Mouse (Mus musculus) cerebellum, adult 9-10 months (tissue): ENCODE results near the gene Mecom.
A peak's percentile ranks its signal among the peaks of the same experiment; 100 is the strongest.

Experiments
- DNase-seq: peaks from one replicate; pipeline ENCODE4 v3.0.0; 2022

Gene Mecom

DNA sequence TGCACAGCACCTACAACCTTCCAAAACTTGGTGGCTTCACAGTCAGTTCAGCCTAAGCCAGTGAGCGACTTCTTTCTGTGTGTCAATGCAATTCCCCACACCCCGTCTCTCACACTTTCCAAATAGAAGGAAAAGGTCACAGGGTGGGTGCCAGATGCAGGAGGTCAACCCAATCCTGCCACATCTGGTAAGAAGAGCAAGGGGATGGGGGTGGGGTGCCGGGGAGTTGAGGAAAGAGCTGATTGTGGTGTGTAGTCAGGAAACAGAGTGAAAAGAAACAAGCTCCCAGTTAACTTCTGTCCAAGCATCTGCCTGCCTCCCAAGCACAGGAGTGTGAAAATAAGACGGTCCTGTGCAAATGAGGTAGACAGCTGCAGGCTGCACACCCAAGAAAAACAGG is 408.1 kb downstream of the Mecom start:
- no peak for DNase-seq

DNA sequence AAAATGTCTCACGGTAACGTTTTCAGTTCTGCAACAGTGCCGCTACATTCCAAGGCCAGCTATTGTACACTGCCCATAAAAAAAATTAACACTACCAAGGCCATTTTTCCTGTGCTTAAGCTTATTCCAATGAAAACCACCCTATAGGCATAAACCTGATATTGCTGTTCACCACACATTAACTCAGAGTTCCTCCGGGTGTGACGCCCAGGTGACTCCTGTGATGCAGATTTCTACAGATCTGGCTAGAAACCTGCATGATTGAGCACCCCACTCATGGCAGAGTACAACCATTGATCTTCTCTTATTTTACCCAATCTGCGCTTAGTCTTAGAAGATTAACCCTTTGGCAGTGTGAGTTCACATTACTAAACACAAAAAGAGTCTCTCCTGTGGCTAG is 409.2 kb downstream of the Mecom start:
- no peak for DNase-seq

DNA sequence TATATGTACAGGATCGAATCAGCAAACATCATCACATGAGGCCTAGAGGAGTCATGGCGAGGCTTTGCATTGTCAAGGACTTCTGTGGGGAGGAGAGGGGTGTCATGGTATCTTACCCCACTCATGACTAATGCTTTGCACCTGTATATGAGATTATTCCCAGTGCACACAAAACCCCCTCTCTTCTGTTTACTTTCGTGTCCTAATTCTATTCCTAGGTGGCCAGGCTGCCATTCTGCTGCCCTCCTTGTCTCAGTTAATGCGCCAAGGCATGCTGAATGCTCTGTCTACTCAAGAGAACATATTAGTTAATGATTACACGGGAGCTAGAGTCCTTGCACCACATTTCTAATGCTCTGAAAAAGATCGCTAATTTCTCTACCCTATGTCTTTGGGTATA is 412.0 kb downstream of the Mecom start:
- DNase-seq, result no peak

DNA sequence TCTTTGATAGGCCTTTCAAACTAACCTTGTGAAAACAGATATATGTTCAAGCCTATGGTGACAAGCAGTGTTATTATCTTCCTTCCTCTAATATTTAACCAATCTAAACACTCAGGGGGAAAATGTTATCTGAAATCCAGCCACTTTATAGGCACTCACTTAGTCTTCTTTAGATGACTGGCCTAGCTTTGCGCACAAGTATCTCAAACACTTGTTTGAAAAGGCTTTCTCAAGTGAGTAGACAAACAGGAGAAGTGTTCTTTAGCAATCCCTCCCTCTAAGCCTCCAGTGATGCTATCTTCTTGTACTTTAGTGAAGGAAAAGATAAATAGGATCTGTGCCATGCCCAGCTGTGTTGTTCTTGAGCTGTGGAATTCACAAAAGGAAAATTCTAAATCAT is 412.7 kb downstream of the Mecom start:
- DNase-seq, result no peak

DNA sequence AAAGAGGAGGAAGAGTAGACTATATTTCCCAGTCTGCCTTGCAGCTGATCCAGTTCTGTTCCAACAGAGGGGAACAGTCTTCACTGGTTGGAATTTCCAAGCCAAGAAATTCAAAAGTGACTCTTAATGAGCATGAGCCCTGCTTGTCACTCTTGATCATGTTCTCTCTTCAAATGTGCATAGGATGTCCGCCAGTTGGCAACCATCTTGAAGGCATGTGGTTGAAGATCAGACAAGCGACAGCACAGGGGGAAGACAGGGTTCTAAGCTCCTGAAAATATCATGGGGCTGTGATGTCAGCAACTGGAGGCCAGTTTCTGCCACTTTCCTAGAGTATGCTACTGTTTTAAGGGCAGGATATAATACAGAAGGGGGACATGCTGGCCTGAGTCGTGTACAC is 414.8 kb downstream of the Mecom start:
- no peak for DNase-seq

DNA sequence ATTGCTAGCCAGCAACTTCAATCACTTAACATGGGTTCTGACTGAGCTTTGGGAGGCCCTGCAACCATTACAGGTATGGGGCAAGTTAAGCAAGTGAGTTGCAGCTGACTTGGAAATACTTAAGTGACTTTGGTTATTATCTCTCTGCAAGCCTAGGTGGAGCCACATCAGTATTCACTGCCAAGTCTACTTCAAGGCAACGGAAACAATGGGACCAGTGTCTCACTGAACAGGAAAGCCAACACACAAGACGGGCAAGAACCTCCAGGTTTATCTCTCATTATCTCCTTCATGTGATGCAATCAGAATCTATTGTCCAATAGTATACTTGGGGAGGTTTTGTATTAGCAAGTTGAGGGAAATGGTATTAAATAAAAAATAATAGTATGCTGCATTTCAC is 415.4 kb downstream of the Mecom start:
- no peak for DNase-seq

DNA sequence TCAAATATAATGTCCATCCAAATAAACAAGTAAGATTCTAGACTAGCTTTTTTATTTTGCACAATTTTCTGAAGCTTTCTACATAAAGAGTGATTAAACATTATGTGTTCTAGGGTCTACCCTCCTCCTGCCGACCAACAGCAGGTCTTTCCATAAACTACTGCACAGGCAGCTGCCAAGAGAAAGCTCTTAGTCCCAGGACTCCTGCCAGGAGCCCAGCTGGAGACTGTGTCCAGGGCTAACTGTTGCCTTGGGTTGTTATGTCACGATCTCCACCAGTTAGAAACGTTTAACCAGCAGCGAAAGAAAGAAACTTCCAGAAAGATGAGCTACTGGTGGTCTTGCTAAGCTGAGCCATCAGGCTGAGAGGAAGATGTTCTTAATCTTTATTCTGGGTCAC is 417.3 kb downstream of the Mecom start:
- DNase-seq, result peak; percentile 1

DNA sequence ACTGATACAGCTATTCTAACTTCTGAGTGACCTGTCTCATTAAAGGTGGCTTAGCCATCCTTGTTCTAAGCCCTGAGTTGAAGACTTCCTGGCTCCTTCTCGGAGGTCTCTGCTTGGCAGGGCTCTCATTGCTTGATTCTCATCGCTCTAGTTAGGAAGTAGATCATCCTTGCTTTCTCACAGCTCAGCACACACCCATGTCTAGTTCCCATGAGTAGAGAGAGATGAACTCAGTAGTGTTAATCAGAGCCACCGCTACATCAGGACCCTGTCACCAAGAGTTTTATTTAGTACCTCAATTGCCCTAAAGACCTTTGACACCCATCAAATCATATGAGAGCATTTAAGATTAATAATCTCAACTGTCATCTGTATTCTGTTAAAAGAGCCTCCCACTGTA is 425.2 kb downstream of the Mecom start:
- DNase-seq, result no peak

DNA sequence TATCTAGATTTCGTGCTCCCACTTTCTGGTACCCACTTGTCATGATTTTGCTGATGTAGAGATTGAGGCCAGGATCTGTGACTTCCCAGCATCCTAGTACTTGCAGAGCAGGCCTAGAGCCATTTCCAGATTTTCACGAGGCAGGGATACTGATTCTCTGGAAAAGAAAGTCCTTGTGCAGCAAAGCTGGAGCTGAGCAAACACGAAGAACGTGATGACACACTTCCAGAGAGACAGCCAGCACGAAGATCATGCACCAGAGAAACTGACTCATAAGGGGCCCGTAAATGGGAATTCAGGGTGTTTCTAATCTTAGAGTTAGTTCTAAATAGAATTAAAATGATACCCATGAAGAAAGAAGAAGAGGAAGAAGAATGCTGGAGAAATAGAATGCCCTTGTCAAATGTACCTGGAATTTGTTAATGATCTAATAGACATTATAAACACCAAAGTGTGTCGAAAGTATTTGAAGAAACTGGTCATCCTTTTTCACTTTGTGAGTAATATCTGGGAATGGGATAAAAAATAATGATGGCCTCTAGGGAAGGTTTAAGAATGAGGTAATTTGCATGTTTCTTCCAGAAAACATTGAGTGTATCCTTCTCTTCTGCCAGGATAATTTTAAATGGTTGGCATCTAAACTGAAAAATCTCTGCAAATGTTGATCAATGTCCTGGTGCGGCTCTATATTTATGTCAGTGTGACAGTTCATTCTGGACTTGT is 426.9 kb downstream of the Mecom start:
- no peak for DNase-seq

DNA sequence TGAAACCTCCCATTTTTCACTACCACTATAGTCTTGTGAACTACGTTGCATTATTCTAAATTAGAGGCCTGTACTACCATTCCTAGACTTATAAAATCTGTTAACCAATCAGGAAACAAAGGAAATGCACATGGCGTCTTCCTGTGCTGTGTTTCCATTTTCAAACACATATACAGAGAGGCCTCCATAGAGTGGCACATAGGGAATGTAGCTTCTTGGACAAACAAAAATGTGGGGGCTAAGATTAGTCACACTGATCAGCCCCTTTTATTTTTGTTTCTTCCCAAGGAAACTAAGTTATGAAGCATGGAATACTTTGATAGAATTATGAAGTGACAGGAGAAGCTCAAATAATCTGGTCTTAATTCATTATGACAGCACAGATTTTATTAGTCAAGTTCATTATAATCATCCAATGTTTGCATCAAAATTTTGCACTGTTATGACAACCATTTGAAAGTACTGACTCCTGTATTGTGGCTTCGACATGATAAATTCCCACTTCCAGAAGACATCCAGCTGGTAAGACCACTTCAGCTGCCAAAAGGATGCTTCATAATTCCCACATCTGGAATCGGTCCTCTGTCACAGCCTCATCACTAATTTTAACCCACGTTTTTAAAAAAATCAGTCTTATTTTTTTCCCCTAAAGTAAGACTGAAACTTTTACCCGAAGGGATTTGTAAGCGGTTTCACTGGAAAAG is 429.1 kb downstream of the Mecom start:
- DNase-seq, result no peak

DNA sequence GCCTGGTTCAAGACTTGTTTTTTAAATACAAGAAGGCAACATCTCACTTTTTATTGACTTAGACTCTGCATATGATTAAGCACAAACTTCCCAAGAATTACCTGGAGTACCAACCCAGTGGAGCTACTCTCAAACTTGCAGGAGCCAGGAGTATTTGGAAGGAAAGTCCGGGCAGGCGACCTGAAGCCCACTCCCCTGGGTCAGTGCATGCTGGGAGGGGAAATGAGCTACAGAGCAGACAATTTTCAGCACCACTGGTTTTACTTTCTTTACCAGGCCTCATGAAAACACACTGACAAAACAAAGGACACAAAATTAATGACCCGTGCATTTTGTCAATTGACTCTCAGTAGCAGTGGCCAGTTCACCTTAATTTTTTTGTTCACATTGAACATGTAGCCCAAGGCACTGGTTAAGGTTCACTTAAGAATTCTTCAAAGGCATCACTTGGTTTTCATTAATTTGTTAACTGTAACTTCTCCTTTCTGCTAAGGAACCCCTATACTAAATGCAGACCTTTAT is 434.5 kb downstream of the Mecom start:
- DNase-seq, result no peak

DNA sequence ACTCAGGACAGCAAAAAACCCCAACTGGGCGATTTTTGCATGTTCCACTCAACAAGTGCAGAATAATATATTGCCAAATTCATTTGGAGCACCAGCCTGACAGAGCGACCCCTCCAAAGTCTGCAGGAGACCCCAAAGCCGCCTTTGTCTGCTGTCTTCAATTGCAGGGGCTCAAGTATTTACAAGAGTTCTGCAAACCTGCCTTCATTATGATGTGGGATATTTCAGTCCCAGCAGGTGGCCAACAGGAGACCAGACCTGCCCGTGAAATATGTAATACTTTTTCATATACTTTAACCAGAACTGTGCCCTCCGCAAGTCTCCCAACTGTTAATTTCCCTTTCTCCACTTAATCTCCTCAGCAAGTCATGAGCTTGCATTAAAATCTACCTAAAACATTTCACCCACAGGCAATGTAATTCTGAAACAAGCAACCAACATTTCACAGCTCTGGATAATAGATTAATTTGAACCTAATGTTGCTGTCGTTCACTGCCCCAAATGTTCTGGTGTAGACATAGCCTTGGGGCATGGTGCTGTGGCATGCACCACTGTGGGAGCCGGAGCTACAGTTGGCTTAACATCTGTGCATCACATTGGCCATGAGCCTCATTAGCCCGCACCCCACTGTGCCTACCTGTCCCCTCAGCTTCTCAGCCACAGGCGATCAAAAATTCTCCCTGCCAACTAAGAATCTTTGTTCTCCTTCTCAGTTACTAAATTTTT is 439.7 kb downstream of the Mecom start:
- DNase-seq, result no peak

DNA sequence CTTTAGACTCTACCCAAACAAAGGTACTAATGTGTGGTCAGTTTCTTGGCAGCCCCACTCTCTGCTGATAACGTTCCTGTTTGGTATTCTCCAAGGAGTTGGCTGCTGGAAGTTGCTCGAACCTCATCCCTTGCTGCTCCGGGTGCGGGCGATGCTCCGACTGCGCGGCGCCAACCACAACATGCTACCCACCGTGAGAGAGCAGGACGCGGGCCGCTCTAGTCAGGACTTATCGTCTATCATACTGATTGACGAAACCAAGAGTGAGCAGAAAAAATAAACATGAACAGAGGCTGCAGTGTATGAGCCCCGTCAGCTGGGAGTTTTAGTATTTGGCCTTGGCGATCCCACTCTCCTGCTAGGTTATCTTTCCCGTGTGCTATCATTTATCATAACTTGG is 441.3 kb downstream of the Mecom start:
- DNase-seq, result no peak

DNA sequence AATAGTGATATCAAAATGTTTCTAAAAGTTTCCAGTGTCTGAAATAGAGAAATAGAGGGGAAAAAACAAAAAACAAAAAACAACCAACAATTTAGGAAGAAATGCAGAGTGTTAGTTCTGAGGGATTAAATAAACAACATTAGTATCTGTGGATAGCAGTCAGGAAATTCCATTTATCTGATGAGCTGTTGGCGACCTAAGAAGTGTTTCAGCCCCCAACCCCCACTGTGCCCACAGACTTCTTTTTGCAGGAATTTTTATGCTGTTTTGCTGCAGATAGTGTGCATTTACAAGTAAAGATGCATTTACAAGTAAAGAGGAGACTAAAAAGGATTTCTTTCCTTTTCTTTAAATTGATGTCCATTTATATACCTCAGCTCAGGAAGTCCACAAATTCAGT is 441.9 kb downstream of the Mecom start:
- no peak for DNase-seq

DNA sequence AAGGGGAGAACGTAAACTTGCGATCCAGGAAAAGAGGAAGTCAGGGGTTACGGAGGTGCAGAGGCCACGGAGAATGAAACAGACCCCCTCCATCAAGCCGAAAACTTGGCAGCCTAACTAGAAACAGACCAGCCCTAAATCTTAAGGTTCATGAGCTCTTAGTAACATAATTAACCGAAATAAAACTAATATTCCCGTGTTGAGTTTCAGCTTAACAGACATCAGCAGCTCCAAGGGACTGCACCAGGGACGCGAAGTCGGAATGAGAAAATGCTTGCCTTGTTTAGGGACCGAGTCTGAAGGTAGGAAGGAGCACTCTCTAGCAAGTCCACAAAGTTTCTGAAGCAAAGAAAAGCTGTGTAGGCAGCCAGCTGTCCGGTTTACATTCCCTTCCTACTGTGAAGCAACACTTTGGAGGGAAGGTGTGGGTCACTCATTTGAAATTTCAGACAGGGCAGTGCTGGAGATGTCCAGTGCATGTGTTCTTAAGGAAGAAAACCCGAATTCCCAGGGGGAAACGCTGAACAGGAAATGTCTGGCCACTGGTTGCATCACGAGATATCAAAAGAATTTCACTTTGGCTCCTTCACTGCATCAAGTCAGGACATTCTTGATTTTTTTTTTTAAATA is 442.5 kb downstream of the Mecom start:
- DNase-seq, result no peak

DNA sequence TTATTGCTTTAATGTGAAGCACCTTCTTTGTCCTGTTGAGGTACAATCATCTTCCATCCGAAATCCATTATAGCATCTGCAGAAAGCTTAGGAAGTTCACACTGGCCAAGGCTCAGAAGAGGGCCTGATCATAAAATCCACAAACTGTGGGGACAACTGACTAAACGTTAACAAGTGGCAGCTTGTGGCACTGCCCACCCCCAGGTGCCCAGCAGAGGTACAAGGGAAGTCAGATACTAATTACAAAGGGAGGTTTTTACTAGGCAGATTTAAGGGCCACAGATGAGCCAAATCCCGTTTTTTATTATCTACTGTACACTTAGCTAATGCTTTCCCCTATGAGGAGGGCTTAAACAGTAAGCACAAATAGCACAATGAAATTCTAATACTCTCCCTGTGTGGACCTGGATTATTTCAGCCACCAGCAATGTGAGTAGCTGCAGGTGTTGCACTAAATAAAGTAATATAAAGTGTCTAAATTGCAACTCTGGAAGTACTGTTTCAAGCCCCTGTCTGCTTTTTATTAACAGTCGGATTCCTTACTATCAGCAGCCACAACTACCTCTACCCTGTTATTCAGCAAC is 443.2 kb downstream of the Mecom start:
- DNase-seq, result no peak

DNA sequence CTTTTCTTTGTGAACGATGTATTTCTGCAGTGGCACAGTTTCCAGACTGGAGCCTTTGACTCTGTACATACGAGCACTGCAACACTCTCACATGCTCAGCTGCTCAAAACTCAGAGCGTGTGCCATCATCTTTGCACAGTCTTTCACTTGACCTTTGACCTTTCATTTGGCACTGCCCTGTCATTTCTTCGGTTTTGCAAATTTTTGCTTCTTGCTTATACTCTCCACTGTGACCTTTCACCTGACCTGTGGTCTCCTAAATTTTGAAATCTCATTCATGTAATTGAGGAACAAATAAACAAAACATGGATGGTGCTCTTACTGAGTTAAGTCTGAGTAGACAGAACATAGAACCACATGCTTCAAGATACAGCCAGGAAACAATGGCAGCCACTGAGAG is 446.7 kb downstream of the Mecom start:
- DNase-seq, result no peak

DNA sequence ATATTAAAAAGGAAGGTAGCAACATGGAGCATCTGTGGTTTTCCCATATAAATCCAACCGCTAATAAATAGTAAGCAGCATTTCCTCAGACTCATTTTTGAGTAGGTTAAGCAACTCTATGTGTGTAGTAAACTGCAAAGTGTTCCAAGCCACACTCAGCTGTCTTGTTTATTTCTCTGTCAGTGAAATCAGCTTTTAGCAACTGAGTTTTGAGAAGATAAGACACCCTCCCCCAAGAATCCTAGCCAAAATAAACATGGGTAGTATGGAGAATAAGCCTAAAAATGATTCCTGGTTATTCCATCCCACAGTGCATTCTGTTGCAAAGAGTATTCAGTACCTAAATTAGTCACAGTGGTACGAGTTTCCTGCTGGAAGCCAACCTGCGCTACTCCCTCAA is 450.1 kb downstream of the Mecom start:
- no peak for DNase-seq

DNA sequence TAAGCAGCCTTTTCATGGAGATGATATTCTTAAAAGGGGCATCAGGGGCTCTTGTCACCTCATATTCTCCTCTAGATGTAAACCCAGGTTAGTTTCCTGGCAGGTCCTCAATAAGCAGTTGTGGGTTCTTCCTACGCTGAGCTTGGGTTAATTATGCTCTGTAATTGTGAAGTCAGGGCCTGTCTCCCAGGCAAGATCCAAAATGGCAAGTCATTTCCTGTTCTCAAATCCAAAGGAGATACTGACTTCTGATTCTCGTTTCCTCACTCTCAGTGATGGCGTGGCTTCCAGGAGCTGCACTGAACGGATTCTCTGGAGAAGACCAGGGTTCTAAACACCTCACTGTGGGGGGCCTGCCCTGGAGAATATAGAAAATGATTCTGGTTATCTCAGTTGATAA is 450.7 kb downstream of the Mecom start:
- no peak for DNase-seq

DNA sequence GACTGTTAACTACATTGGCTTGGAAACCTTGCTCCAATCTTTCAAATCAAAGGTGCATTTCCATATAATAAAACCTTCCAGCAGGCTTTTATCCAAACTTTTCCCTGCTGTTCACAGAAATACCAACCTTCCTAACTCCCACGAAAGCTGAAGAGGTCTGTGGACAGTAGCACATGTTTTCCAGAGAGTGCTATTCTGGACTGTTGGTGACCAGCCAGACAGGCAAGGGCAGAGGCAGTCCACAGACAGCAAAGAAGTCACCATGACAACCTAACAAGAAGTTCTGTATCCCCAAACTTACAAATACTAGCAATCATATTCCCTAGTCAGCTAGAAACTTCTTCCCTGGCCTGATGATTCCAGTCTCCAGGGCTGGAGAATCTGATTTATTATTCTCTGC is 454.8 kb downstream of the Mecom start:
- DNase-seq, result no peak

DNA sequence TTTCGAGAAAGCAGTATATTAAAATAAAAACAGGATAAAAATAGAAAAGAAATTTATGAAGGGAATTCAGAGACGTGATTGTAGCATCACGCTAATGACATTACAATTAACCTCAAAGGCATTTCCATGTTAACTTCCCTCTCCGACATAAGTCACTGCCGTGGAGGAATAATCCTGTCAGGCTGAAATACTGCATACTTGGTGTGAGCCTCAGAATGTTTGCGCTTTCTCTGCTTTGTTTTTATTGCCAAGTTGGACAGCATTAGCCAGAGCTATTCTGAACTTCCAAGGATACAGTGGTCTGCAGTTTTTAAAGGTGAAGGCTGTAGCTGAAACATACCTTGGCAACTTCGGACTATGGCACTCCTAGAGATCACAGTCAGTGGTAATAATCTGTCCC is 455.3 kb downstream of the Mecom start:
- DNase-seq, result no peak

DNA sequence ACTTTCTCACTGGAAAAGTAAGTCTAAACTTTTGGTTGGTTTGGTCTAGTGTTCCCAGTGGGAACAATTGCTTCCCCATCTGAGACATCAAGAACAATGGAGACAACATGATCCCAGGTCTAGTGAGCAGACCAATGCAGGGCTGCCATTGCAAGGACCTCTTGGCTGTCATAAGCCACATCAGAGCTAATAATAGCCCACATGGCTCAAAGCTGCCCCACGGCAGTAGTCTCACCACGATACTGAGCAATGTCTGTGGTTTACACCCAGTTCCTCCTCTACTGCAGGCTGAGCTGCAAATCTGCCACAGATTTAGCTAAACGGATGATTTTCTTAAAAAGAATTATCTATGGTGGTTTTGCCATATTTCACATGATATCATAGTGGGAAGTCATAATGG is 455.9 kb downstream of the Mecom start:
- no peak for DNase-seq

DNA sequence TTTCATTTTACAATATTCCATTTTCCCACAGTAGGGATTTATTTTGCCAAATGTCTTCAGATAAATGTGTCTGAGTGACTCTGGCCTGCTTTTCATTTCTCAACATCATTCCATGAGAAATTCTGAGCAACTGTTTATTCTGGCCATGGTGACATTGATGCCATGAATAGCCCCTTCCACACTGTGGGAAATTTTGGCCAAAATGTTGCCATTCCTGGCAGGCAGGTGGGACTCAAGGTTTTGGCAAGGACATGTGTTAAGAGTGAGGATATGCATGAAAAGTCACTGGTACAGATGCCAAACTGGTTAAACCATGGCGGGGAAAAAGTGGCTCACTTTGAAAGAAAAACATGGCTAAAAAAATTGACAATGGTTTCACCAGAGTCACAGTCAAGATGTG is 456.4 kb downstream of the Mecom start:
- DNase-seq, result no peak
